Mouse (Mus musculus): ENCODE data around the gene Prox1.

DNA sequence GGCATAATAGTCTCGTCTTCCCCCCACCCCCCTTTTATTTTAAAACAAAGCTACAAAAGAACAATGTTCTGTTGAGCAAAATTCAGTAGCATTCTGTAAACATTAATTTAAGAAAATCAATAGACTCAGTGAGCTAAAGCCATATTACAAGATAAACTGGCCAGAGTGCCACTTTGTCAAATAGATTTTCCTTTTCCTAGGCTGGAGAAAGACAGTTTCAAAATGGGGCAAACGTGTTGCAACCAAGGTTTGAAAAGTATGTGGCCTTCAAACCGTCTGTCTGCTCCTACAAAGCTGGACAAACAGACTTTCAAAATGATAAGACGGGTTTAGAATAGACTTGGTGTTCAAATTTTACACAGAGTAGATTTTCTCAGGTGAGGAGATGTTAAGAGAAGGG lies 39.6 kb downstream of the Prox1 start:
- TF ChIP-seq EP300 (IDR thresholded peaks at IDR 0.05; ENCODE audit: low read depth) (no peak), CTCF (IDR thresholded peaks at IDR 0.05; ENCODE audit: low read depth) (no peak)

Measured in liver, embryonic 14.5 days (tissue).